Mouse (Mus musculus) CH12.LX (cell line): ENCODE data around the gene Sgip1. TPM values are rescaled to one million over a fixed set of nuclear protein-coding genes. Genes with fewer than 3 reads are reported as not detected.

ENCODE experiments used
- DNase-seq: peaks from one replicate; pipeline ENCODE4 v3.0.0-alpha.2; 2013; ENCODE audit errors: extremely low read depth
- H3K27ac ChIP-seq: 2 replicates; pipeline ENCODE4 v1.5.1; 2012; ENCODE audit warnings: low read depth, mild to moderate bottlenecking, control low read depth, moderate library complexity; ENCODE audit not compliant: insufficient read depth
- H3K27me3 ChIP-seq: replicated peaks from 2 replicates; pipeline ENCODE3; 2012; ENCODE audit warnings: inconsistent platforms
- H3K36me3 ChIP-seq, 2 experiments: replicated peaks in 1 of 2; 2 replicates each; pipeline versions ENCODE3 to v1.6.1; 2012; ENCODE audit warnings: inconsistent platforms in 1 of 2, low read length in 1 of 2, mild to moderate bottlenecking in 1 of 2, mixed read lengths in 1 of 2, moderate library complexity in 1 of 2; ENCODE audit not compliant: control insufficient read depth in 1 of 2, insufficient read depth in 1 of 2
- H3K4me1 ChIP-seq, 2 experiments: 2 replicates each; pipeline ENCODE4 v1.6.1; 2012; ENCODE audit warnings: inconsistent platforms in 1 of 2, moderate library complexity in 1 of 2; ENCODE audit not compliant: insufficient read depth in 2 of 2, control insufficient read depth in 1 of 2
- H3K4me2 ChIP-seq: 2 replicates; pipeline ENCODE4 v1.6.1; 2012; ENCODE audit warnings: low read depth, mild to moderate bottlenecking, control low read depth; ENCODE audit not compliant: poor library complexity, insufficient read depth, severe bottlenecking
- H3K4me3 ChIP-seq, 3 experiments: fragments of 150-350 bp in 1 of 3; sonication (generic) in 1 of 3; replicated peaks in 1 of 3; 2 replicates each; pipeline versions ENCODE3 to v1.5.1; 2011 to 2012; ENCODE audit warnings: low read depth in 2 of 3, low read length in 2 of 3, mild to moderate bottlenecking in 2 of 3, moderate library complexity in 2 of 3, control low read depth in 1 of 3, improper control_type of control experiment in 1 of 3, inconsistent platforms in 1 of 3, mixed read lengths in 1 of 3; ENCODE audit not compliant: poor library complexity in 1 of 3
- H3K79me2 ChIP-seq: replicated peaks from 2 replicates; pipeline ENCODE4 v1.6.1; 2012; ENCODE audit warnings: mild to moderate bottlenecking, moderate library complexity; ENCODE audit not compliant: control insufficient read depth, poor library complexity, insufficient read depth, severe bottlenecking; ENCODE audit errors: extremely low read depth
- H3K9ac ChIP-seq: 2 replicates; pipeline ENCODE4 v1.6.1; 2012; ENCODE audit warnings: low read depth, mild to moderate bottlenecking, control low read depth, moderate library complexity; ENCODE audit not compliant: insufficient read depth
- H3K9me3 ChIP-seq: replicated peaks from 2 replicates; pipeline ENCODE3; 2012; ENCODE audit warnings: low read length, inconsistent platforms, mixed read lengths
- CHD1 ChIP-seq: IDR thresholded peaks from 2 replicates; pipeline ENCODE4 v1.6.1; 2012; ENCODE audit warnings: low read depth, low read length, improper control_type of control experiment, inconsistent platforms
- CHD2 ChIP-seq: IDR thresholded peaks from 2 replicates; pipeline ENCODE4 v1.6.1; 2011; ENCODE audit warnings: low read length, improper control_type of control experiment
- CTCF ChIP-seq, 2 experiments: IDR thresholded peaks in 1 of 2; conservative IDR thresholded peaks in 1 of 2; 2 replicates each; pipeline ENCODE4 v1.5.1; 2011 to 2012; ENCODE audit warnings: low read depth in 2 of 2, low read length in 2 of 2, improper control_type of control experiment in 1 of 2, inconsistent platforms in 1 of 2, mild to moderate bottlenecking in 1 of 2, moderate library complexity in 1 of 2
- EP300 ChIP-seq: IDR thresholded peaks from 2 replicates; pipeline ENCODE4 v1.6.1; 2011; ENCODE audit warnings: low read length, improper control_type of control experiment
- ETS1 ChIP-seq: conservative IDR thresholded peaks from 2 replicates; pipeline ENCODE4 v1.6.1; 2012; ENCODE audit warnings: low read depth, mild to moderate bottlenecking, inconsistent platforms, low read length, improper control_type of control experiment, moderate library complexity
- HCFC1 ChIP-seq: IDR thresholded peaks from 2 replicates; pipeline ENCODE4 v1.6.1; 2012; ENCODE audit warnings: low read depth, mild to moderate bottlenecking, inconsistent platforms, low read length, improper control_type of control experiment
- MAX ChIP-seq: IDR thresholded peaks from 2 replicates; pipeline ENCODE4 v1.6.1; 2011; ENCODE audit warnings: low read length, improper control_type of control experiment
- MAZ ChIP-seq: IDR thresholded peaks from 2 replicates; pipeline ENCODE4 v1.6.1; 2012; ENCODE audit warnings: low read depth, mild to moderate bottlenecking, inconsistent platforms, low read length, improper control_type of control experiment, moderate library complexity
- NELFE ChIP-seq: IDR thresholded peaks from 2 replicates; pipeline ENCODE4 v1.6.1; 2011; ENCODE audit warnings: low read depth, low read length, improper control_type of control experiment
- NRF1 ChIP-seq: IDR thresholded peaks from 2 replicates; pipeline ENCODE4 v1.6.1; 2014; ENCODE audit warnings: low read depth, mild to moderate bottlenecking, inconsistent platforms, low read length, improper control_type of control experiment, moderate library complexity
- RAD21 ChIP-seq: IDR thresholded peaks from 2 replicates; pipeline ENCODE4 v1.6.1; 2011; ENCODE audit warnings: low read depth, mild to moderate bottlenecking, low read length, improper control_type of control experiment, moderate library complexity
- SMC3 ChIP-seq: IDR thresholded peaks from 2 replicates; pipeline ENCODE4 v1.6.1; 2011; ENCODE audit warnings: low read depth, low read length, improper control_type of control experiment
- TCF12 ChIP-seq: IDR thresholded peaks from 2 replicates; pipeline ENCODE4 v1.6.1; 2014; ENCODE audit warnings: low read depth, mild to moderate bottlenecking, inconsistent platforms, low read length, improper control_type of control experiment
- UBTF ChIP-seq: IDR thresholded peaks from 2 replicates; pipeline ENCODE4 v1.6.1; 2012; ENCODE audit warnings: low read depth, mild to moderate bottlenecking, inconsistent platforms, low read length, improper control_type of control experiment, moderate library complexity
- USF1 ChIP-seq: IDR thresholded peaks from 2 replicates; pipeline ENCODE4 v1.6.1; 2014; ENCODE audit warnings: low read depth, mild to moderate bottlenecking, inconsistent platforms, low read length, improper control_type of control experiment
- USF2 ChIP-seq: conservative IDR thresholded peaks from 2 replicates; pipeline ENCODE4 v1.6.1; 2011; ENCODE audit warnings: low read depth, low read length, improper control_type of control experiment
- ZNF384 ChIP-seq: IDR thresholded peaks from 2 replicates; pipeline ENCODE4 v1.6.1; 2012; ENCODE audit warnings: low read depth, low read length, improper control_type of control experiment, inconsistent platforms
- dilution Hi-C: fragments of 300-500 bp; cut with MboI; formaldehyde crosslinking; loops from 2 replicates; pipeline ENCODE4 v1.14.3; 2020; ENCODE audit warnings: low sequenced_read_pairs; ENCODE audit not compliant: extremely low pct_unique_long_range_greater_than_20kb, extremely low pct_ligation_motif_present
- in situ Hi-C: fragments of 300-500 bp; cut with MboI; formaldehyde crosslinking; loops from 3 replicates; pipeline ENCODE4 v1.14.3; 2019; ENCODE audit warnings: low sequenced_read_pairs, low pct_ligation_motif_present, low pct_unique_long_range_greater_than_20kb, mixed read lengths
- polyA plus RNA-seq: library from polyadenylated mRNA; unstranded; fragments of >175 nt; gene quantifications from 2 replicates; pipeline ENCODE4 v1.2.1, GENCODE M21; 2012; ENCODE audit warnings: low read depth; ENCODE audit not compliant: insufficient read length
- total RNA-seq, 2 experiments: library from RNA; depleted of rRNA; stranded (reverse); fragments of 300-350 nt in 1 of 2; fragments of >200 nt in 1 of 2; gene quantifications; 2 replicates each; pipeline ENCODE4 v1.2.3; 2012 to 2014

Gene Sgip1
- total and polyA plus RNA-seq, 3 experiments = 0.07 to 0.39 (median 0.21) TPM

GRCm38 (mm10) chr4:102771598-102772357 is 30.7 kb downstream of the Sgip1 start:
- Histone ChIP-seq H3K27me3 (no peaks in the 10 kb centered on the region), H3K4me3 (no peak overlapping the region), H3K4me2 (no peak overlapping the region), H3K27ac (no peak overlapping the region), H3K36me3 (no peaks in the 10 kb centered on the region), H3K9me3 (no peaks in the 10 kb centered on the region), H3K4me1 (peaks cover 0 to 11% of the 10 kb centered on the region in 2 experiments; a peak in 2 of 4 replicates), H3K9ac (no peak overlapping the region), H3K79me2 (no peaks in the 10 kb centered on the region)
- dilution Hi-C loops (no loop called here), in situ Hi-C loops (no loop called here)
- no peak for TF ChIP-seq NELFE
- TF ChIP-seq USF1 = no peak
- no peak for TF ChIP-seq UBTF
- TF ChIP-seq MAX = no peak
- TF ChIP-seq ZNF384 = no peak
- TF ChIP-seq EP300 = no peak
- no peak for TF ChIP-seq HCFC1
- TF ChIP-seq MAZ = no peak
- no peak for TF ChIP-seq ETS1
- no peak for TF ChIP-seq TCF12
- no peak for TF ChIP-seq CHD1
- no peak for TF ChIP-seq USF2
- TF ChIP-seq RAD21 = no peak
- TF ChIP-seq CTCF (conservative IDR thresholded peaks at IDR 0.05 in 1 of 2, IDR thresholded peaks at IDR 0.05 in 1 of 2; ENCODE audit: low read depth in 2 of 2, low read length in 2 of 2) = no peak
- TF ChIP-seq NRF1 = no peak
- DNase-seq = no peak

- Histone ChIP-seq H3K27me3 (no peaks in the 10 kb centered on the region), H3K27ac (no peak overlapping the region), H3K9me3 (no peaks in the 10 kb centered on the region), H3K36me3 (no peaks in the 10 kb centered on the region), H3K4me3 (no peak overlapping the region), H3K79me2 (no peaks in the 10 kb centered on the region), H3K4me2 (no peak overlapping the region), H3K9ac (no peak overlapping the region), H3K4me1 (peaks cover 0 to 16% of the 10 kb centered on the region in 2 experiments; a peak in 2 of 4 replicates)
- in situ Hi-C loops = no loop called here
- TF ChIP-seq RAD21 = peak; percentile 63
- TF ChIP-seq CTCF (conservative IDR thresholded peaks at IDR 0.05 in 1 of 2, IDR thresholded peaks at IDR 0.05 in 1 of 2; ENCODE audit: low read depth in 2 of 2, low read length in 2 of 2) = peak; percentile 7 to 74; a peak in 2 of 4 replicates
- TF ChIP-seq CHD2 = no peak
- TF ChIP-seq USF1 = no peak
- TF ChIP-seq SMC3 = peak; percentile 79
- dilution Hi-C loops = no loop called here
- DNase-seq = peak; percentile 30
Measured at GRCm38 (mm10) chr4:102773225-102773624, 32.1 kb downstream of the Sgip1 start.
